In the genomic region with DNA sequence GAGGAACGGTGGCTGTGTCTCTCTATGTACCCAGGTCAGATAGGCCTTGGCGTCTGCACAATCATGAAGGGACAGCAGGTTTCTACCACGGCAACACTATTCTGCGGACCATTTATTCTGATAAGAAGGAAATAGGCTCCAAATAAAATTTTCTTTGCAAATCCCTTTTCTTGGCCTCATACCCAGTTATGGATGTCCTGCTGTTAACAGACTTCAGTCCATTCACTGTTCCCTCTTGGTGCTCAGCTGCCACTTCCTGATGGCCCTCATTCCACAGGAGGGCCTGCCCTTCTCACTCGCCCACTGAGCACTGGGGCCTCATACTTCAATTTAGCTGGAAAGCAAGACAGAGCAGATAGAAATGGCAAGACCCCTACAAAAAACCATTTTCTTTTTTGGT, we compare ENCODE assay signal across 25 mouse cellular contexts. TPM values are rescaled to one million over a fixed set of nuclear protein-coding genes. Genes with fewer than 3 reads are reported as not detected.
A peak's percentile ranks its signal among the peaks of the same experiment; 100 is the strongest.
DNase-seq lines count a peak whose midpoint lies in the region; ATAC-seq lines count a peak whose summit lies in the region.
"Had no signal": no experiment of that assay in that cellular context is flagged by ENCODE, and none has a peak within 500 bp of the region (broad histone marks: within the 10 kb centered on the region; RNA-seq: fewer than 3 reads in every experiment).

No protein-coding gene starts in this region.

- H3K36me3 ChIP-seq in midbrain, embryonic 11.5 days (ENCODE audit: control insufficient read depth, insufficient read depth, low read length) = no peaks in the 10 kb centered on the region
- no peaks in the 10 kb centered on the region for H3K36me3 ChIP-seq in midbrain, embryonic 16.5 days (ENCODE audit: control insufficient read depth, insufficient read depth, low read length)
- H3K36me3 ChIP-seq: forebrain, embryonic 10.5 days; G1E; heart, embryonic 12.5 days; heart, embryonic 15.5 days; hindbrain, embryonic 10.5 days; hindbrain, embryonic 13.5 days; intestine, embryonic 15.5 days had no signal

- peak; percentile 42 for DNase-seq in cerebellum, adult 11-12 months
- DNase-seq in cerebellum, postnatal 25 days = no peak
- peak; percentile 57 for DNase-seq in cerebellum, adult 9-10 months
- DNase-seq in cerebellum, adult 11 months = no peak
- peak; percentile 21 for DNase-seq in midbrain, embryonic 11.5 days (ENCODE audit: low spot score, missing footprints)
- no peak for DNase-seq in spleen, postnatal 14 days (ENCODE audit: low spot score in 2 of 2)
- DNase-seq: adrenal gland, postnatal 10 days; adrenal gland, postnatal 36 days; gastrocnemius, postnatal 10 days; gastrocnemius, postnatal 36 days; heart, postnatal 10 days; heart, postnatal 36 days; kidney, adult 11 months had no signal

- H3K27me3 ChIP-seq in midbrain, embryonic 11.5 days (ENCODE audit: control insufficient read depth, insufficient read depth, low read length) = no peaks in the 10 kb centered on the region
- H3K27me3 ChIP-seq in midbrain, embryonic 16.5 days (ENCODE audit: control insufficient read depth, insufficient read depth, low read depth, low read length) = no peaks in the 10 kb centered on the region
- H3K27me3 ChIP-seq: forebrain, embryonic 13.5 days; heart, embryonic 12.5 days; heart, embryonic 15.5 days; hindbrain, embryonic 13.5 days; intestine, embryonic 15.5 days had no signal

- H3K27ac ChIP-seq in midbrain, embryonic 11.5 days (ENCODE audit: low read depth, low read length) = no peak overlapping the region
- H3K27ac ChIP-seq in midbrain, embryonic 16.5 days (ENCODE audit: low read length) = no peak overlapping the region
- H3K27ac ChIP-seq: forebrain, embryonic 10.5 days; forebrain, embryonic 13.5 days; heart, embryonic 15.5 days; hindbrain, embryonic 10.5 days; hindbrain, embryonic 13.5 days; intestine, embryonic 15.5 days had no signal

- no peaks in the 10 kb centered on the region for H3K4me1 ChIP-seq in midbrain, embryonic 11.5 days (ENCODE audit: control insufficient read depth, insufficient read depth, low read length)
- no peaks in the 10 kb centered on the region for H3K4me1 ChIP-seq in midbrain, embryonic 16.5 days (ENCODE audit: control insufficient read depth, insufficient read depth, low read length)
- H3K4me1 ChIP-seq: forebrain, embryonic 13.5 days; heart, embryonic 12.5 days; heart, embryonic 15.5 days; hindbrain, embryonic 13.5 days; intestine, embryonic 15.5 days had no signal

- H3K4me2 ChIP-seq in midbrain, embryonic 11.5 days = no peak overlapping the region
- no peak overlapping the region for H3K4me2 ChIP-seq in midbrain, embryonic 16.5 days (ENCODE audit: low read length)
- H3K4me2 ChIP-seq: forebrain, embryonic 13.5 days; heart, embryonic 12.5 days; heart, embryonic 15.5 days; hindbrain, embryonic 13.5 days; intestine, embryonic 15.5 days had no signal

- no peak overlapping the region for H3K4me3 ChIP-seq in midbrain, embryonic 11.5 days (ENCODE audit: low read depth, low read length)
- H3K4me3 ChIP-seq in midbrain, embryonic 16.5 days (ENCODE audit: low read depth, low read length) = no peak overlapping the region
- H3K4me3 ChIP-seq: forebrain, embryonic 10.5 days; forebrain, embryonic 13.5 days; heart, embryonic 12.5 days; heart, embryonic 15.5 days; hindbrain, embryonic 10.5 days; hindbrain, embryonic 13.5 days; intestine, embryonic 15.5 days had no signal

- no peak overlapping the region for H3K9ac ChIP-seq in midbrain, embryonic 11.5 days (ENCODE audit: low read length)
- H3K9ac ChIP-seq in midbrain, embryonic 16.5 days (ENCODE audit: low read depth, low read length) = no peak overlapping the region
- H3K9ac ChIP-seq: forebrain, embryonic 13.5 days; heart, embryonic 12.5 days; heart, embryonic 15.5 days; hindbrain, embryonic 13.5 days; intestine, embryonic 15.5 days had no signal

- no peak for ATAC-seq in midbrain, embryonic 11.5 days (ENCODE audit: low FRiP score)
- ATAC-seq in midbrain, embryonic 16.5 days = no peak
- ATAC-seq: forebrain, embryonic 13.5 days; forebrain, embryonic 16.5 days; hindbrain, embryonic 16.5 days; intestine, embryonic 15.5 days; Patski had no signal

- 92% methylated on average over 5 of the region's 5 CpGs for WGBS in midbrain, embryonic 11.5 days
- WGBS in midbrain, embryonic 16.5 days = 84% methylated on average over 5 of the region's 5 CpGs

- H3K9me3 ChIP-seq in midbrain, embryonic 11.5 days (ENCODE audit: control insufficient read depth, low read length) = no peaks in the 10 kb centered on the region
- H3K9me3 ChIP-seq in midbrain, embryonic 16.5 days (replicated peaks; ENCODE audit: control insufficient read depth, low read length, poor library complexity, severe bottlenecking) = no peaks in the 10 kb centered on the region
- H3K9me3 ChIP-seq: forebrain, embryonic 10.5 days; heart, embryonic 12.5 days; heart, embryonic 15.5 days; hindbrain, embryonic 10.5 days; hindbrain, embryonic 13.5 days; intestine, embryonic 15.5 days had no signal

RNA-seq across cellular contexts. Expression of a gene that starts 31.1 kb away (rescaled TPM):
- 4.2 and 5.2 TPM in 2 replicates for polyA plus RNA-seq in midbrain, embryonic 11.5 days (2014; fragmentation: Nextera tagmentation; extraction: Ambion mirVana)
- 21.9 and 22.8 TPM in 2 replicates for polyA plus RNA-seq in midbrain, embryonic 16.5 days (2015; fragmentation: Nextera tagmentation; extraction: Ambion mirVana)
- polyA plus RNA-seq: G1E had no signal

Comparison
In these comparisons a context has a peak if more than half of its experiments do, and no peak if none do; other contexts are left out.
1. DNase-seq: peak in cerebellum, adult 11-12 months (single experiment), cerebellum, adult 9-10 months (single experiment) and midbrain, embryonic 11.5 days (single experiment); none in cerebellum, postnatal 25 days (0 of 2), cerebellum, adult 11 months (single experiment) and spleen, postnatal 14 days (0 of 2).